In genomic region chr16:84989938-84990337, GRCm38 (mm10) we compare ENCODE assay signal across 8 mouse cellular contexts.
DNase-seq lines count a peak whose midpoint lies in the region; ATAC-seq and TF ChIP-seq lines count a peak whose summit lies in the region.

No protein-coding gene starts in this region.

- no peak for TF ChIP-seq CTCF in forebrain, postnatal 0 days (IDR thresholded peaks at IDR 0.05; ENCODE audit: low read depth)
- no peak for TF ChIP-seq CTCF in olfactory bulb, adult 2 months (IDR thresholded peaks at IDR 0.05; ENCODE audit: insufficient read depth, low read depth, low read length)

- peaks cover 26% of the 10 kb centered on the region for H3K36me3 ChIP-seq in forebrain, embryonic 13.5 days (ENCODE audit: poor library complexity, severe bottlenecking)
- 0 out of 2 replicates have a peak, but pooled peaks cover 10% of the 10 kb centered on the region for H3K36me3 ChIP-seq in forebrain, postnatal 0 days (ENCODE audit: insufficient read depth)
- H3K36me3 ChIP-seq in midbrain, embryonic 13.5 days = peaks cover 25% of the 10 kb centered on the region
- H3K36me3 ChIP-seq in midbrain, embryonic 15.5 days (replicated peaks) = no peaks in the 10 kb centered on the region; the same call in 1 of the 2 replicates

- DNase-seq in forebrain, postnatal 0 days = no peak
- peak; percentile 32 for DNase-seq in heart, postnatal 4 days
- no peak for DNase-seq in cerebellum, postnatal 25 days
- DNase-seq in thymus, postnatal 4 days = no peak

- peak overlapping the region; percentile 32; the same call in 1 of the 2 replicates for H3K4me2 ChIP-seq in forebrain, embryonic 13.5 days
- no peak overlapping the region for H3K4me2 ChIP-seq in forebrain, postnatal 0 days (ENCODE audit: low read depth)
- H3K4me2 ChIP-seq in midbrain, embryonic 13.5 days (replicated peaks) = no peak overlapping the region
- no peak overlapping the region for H3K4me2 ChIP-seq in midbrain, embryonic 15.5 days

- no peak for ATAC-seq in forebrain, embryonic 13.5 days
- no peak for ATAC-seq in forebrain, postnatal 0 days
- no peak for ATAC-seq in midbrain, embryonic 13.5 days
- ATAC-seq in midbrain, embryonic 15.5 days (replicated peaks) = no peak

- H3K4me1 ChIP-seq in forebrain, embryonic 13.5 days = peaks cover 25% of the 10 kb centered on the region
- H3K4me1 ChIP-seq in forebrain, postnatal 0 days (ENCODE audit: insufficient read depth) = 0 out of 2 replicates have a peak, but pooled peaks cover 6% of the 10 kb centered on the region
- H3K4me1 ChIP-seq in midbrain, embryonic 13.5 days (replicated peaks) = peaks cover 17% of the 10 kb centered on the region
- H3K4me1 ChIP-seq in midbrain, embryonic 15.5 days = no peaks in the 10 kb centered on the region
- H3K4me1 ChIP-seq in olfactory bulb, adult 2 months (ENCODE audit: control insufficient read depth, insufficient read depth, low read length) = peaks cover 15% of the 10 kb centered on the region

- no peak overlapping the region for H3K9ac ChIP-seq in forebrain, embryonic 13.5 days
- no peak overlapping the region for H3K9ac ChIP-seq in forebrain, postnatal 0 days
- H3K9ac ChIP-seq in midbrain, embryonic 13.5 days (replicated peaks) = no peak overlapping the region
- H3K9ac ChIP-seq in midbrain, embryonic 15.5 days = no peak overlapping the region

- H3K27me3 ChIP-seq in forebrain, embryonic 13.5 days = no peaks in the 10 kb centered on the region
- H3K27me3 ChIP-seq in forebrain, postnatal 0 days (ENCODE audit: insufficient read depth, low read length) = no peaks in the 10 kb centered on the region
- no peaks in the 10 kb centered on the region for H3K27me3 ChIP-seq in midbrain, embryonic 13.5 days
- no peaks in the 10 kb centered on the region for H3K27me3 ChIP-seq in midbrain, embryonic 15.5 days (replicated peaks)

- no peak for TF ChIP-seq POLR2A in olfactory bulb, adult 2 months (IDR thresholded peaks at IDR 0.05; ENCODE audit: insufficient read depth, low read depth, low read length)

- H3K9me3 ChIP-seq in forebrain, embryonic 13.5 days (replicated peaks) = no peaks in the 10 kb centered on the region
- no peaks in the 10 kb centered on the region for H3K9me3 ChIP-seq in forebrain, postnatal 0 days (ENCODE audit: low read length)
- no peaks in the 10 kb centered on the region for H3K9me3 ChIP-seq in midbrain, embryonic 13.5 days
- no peaks in the 10 kb centered on the region for H3K9me3 ChIP-seq in midbrain, embryonic 15.5 days

- 71% methylated on average over 6 of the region's 6 CpGs for WGBS in forebrain, embryonic 13.5 days
- WGBS in forebrain, postnatal 0 days = 53% methylated on average over 6 of the region's 6 CpGs
- WGBS in midbrain, embryonic 13.5 days = 88% methylated on average over 6 of the region's 6 CpGs
- WGBS in midbrain, embryonic 15.5 days = 82% methylated on average over 6 of the region's 6 CpGs
- 52% methylated on average over 6 of the region's 6 CpGs for WGBS in olfactory bulb, adult 2 months

- no peak overlapping the region for H3K27ac ChIP-seq in forebrain, embryonic 13.5 days
- H3K27ac ChIP-seq in forebrain, postnatal 0 days (ENCODE audit: low read depth, low read length) = no peak overlapping the region
- H3K27ac ChIP-seq in midbrain, embryonic 13.5 days = peak overlapping the region; percentile 25; the same call in 1 of the 2 replicates
- H3K27ac ChIP-seq in midbrain, embryonic 15.5 days = no peak overlapping the region
- H3K27ac ChIP-seq in olfactory bulb, adult 2 months (ENCODE audit: insufficient read depth, low read depth, low read length) = peak overlapping the region; percentile 42; the same call in 1 of the 2 replicates

- H3K4me3 ChIP-seq in forebrain, embryonic 13.5 days = no peak overlapping the region
- no peak overlapping the region for H3K4me3 ChIP-seq in forebrain, postnatal 0 days (ENCODE audit: low read depth, low read length)
- no peak overlapping the region for H3K4me3 ChIP-seq in midbrain, embryonic 13.5 days (replicated peaks)
- no peak overlapping the region for H3K4me3 ChIP-seq in midbrain, embryonic 15.5 days
- H3K4me3 ChIP-seq in olfactory bulb, adult 2 months (ENCODE audit: insufficient read depth, low read depth, low read length) = no peak overlapping the region

Comparison
In these comparisons a context has a peak if more than half of its experiments do, and no peak if none do; other contexts are left out.
1. H3K27ac ChIP-seq: peak in midbrain, embryonic 13.5 days (single experiment) and olfactory bulb, adult 2 months (single experiment); none in forebrain, embryonic 13.5 days (single experiment), forebrain, postnatal 0 days (single experiment) and midbrain, embryonic 15.5 days (single experiment).